Mouse (Mus musculus) heart, postnatal 25 days (tissue): Measurements from ENCODE around the gene Rtraf. TPM values are rescaled to one million over a fixed set of nuclear protein-coding genes. Genes with fewer than 3 reads are reported as not detected.

Experiments used
- DNase-seq: peaks from one replicate; pipeline ENCODE4 v3.0.0; 2022; ENCODE audit warnings: low spot score
- intact Hi-C: fragments of 180-260 bp; cut with DNase I; formaldehyde crosslinking; loops from one replicate; pipeline ENCODE4 v1.15.1; 2025
- total RNA-seq, 2 experiments: library from RNA; stranded (reverse); gene quantifications; 2 replicates each; pipeline ENCODE4 v1.2.3; 2021

Gene Rtraf
- total RNA-seq, 2 experiments from 2014 or later, result 65.5 to 70.4 TPM

DNA sequence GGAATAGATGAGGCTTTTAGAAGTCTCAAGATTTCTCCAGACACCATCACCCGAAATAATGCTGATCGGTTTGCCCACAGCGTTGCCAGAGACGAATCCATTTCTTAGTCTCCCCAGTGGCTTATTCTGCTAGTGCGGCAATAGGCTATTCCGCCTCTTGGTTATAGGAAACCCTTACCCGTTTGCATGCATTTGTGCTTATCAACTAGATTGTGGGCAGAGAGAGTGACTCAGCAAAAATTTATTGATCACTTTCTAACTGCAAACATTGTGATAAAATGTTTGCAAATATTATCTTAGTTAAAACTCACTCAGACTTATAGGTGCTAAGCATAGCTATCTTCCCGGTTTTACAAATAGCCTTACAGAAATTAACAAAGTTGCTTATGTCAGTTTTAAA is 59.3 kb downstream of the Rtraf start:
- intact Hi-C loops, result no loop called here
- no peak for DNase-seq

DNA sequence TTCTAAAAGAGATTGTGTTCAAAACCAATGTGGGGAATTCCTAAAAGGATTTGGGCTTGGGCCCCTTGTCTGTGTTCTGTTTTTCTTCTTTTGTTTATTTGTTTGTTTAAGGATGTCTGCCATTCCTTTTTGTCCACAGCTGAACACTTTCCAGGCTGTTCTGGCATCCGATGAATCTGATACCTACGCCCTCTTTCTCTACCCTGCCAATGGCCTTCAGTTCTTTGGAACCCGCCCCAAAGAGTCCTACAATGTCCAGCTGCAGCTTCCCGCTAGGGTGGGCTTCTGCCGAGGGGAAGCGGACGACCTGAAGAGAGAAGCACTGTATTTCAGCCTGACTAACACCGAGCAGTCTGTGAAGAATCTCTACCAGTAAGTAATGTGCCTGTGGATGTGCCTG is 60.1 kb downstream of the Rtraf start:
- DNase-seq, result no peak
- intact Hi-C loops, result no loop called here

DNA sequence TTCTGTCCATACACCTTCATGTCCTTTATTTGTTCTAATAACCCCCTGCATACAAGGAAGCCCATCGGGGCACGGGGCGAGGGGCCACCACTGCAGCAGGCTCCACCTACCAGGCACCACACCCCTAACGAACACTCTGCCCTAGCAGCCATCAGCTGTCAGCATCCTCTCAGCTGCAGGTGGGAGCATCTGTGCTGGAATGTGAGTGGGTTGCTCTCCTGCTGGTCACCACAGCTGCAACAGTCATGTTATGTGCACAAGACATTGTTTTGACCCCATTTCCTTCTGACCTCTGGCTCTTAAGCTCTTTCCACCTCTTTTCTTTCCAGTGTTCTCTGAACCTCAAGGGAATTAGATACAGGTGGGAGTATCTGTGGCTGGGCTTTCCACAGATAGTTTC is 61.6 kb downstream of the Rtraf start:
- DNase-seq, result no peak
- intact Hi-C loops, result no loop called here

Other genes with a start within 250 kb of the Rtraf start
- under 1 TPM; 0.28 to 0.81 TPM for gene Gm2237, start 238.7 kb downstream of the Rtraf start, total RNA-seq
- gene Gm5458, start 221.2 kb downstream of the Rtraf start, total RNA-seq, result not detected
- gene Nid2, start 72.6 kb downstream of the Rtraf start, total RNA-seq, result 10 to 100 TPM; 46.4 to 53.2 TPM
- 10 to 100 TPM; 15.8 to 16.7 TPM for gene Gng2, start 153.8 kb upstream of the Rtraf start, total RNA-seq